Mouse (Mus musculus) bone marrow macrophage, adult 2 months (primary cell): ENCODE results near the gene Katnb1.

ENCODE experiments used
- CTCF ChIP-seq: IDR thresholded peaks from 2 replicates; pipeline ENCODE4 v1.5.1; 2012; ENCODE audit warnings: low read depth, mild to moderate bottlenecking, low read length, moderate library complexity
- POLR2A ChIP-seq: IDR thresholded peaks from 2 replicates; pipeline ENCODE4 v1.6.1; 2012; ENCODE audit warnings: mild to moderate bottlenecking, low read depth, low read length, borderline replicate concordance

DNA sequence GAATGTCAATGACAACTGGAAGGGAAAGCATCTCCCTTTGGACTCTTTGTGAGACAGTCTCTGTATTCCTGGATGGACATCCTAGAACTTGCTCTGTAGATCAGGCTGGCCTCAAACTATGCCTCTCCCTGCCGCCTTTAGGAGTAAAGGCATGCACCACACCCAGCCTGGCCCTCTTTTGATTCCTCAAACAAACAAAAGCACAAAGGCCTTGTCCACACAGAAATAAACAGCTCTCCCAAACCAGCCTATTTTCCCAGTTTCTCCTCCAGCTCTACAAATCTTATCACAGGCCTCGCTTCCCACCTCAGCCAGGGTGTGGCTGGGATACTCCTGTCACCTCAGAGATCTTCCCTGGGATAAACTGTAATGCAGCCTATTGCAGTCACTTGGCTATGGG is 53.2 kb downstream of the Katnb1 start:
- TF ChIP-seq CTCF (no peak), POLR2A (no peak)
